Mouse (Mus musculus) lung, postnatal 0 days (tissue): ENCODE results near the gene Zdhhc14. TPM values are rescaled to one million over a fixed set of nuclear protein-coding genes. Genes with fewer than 3 reads are reported as not detected.

Experiments used
- ATAC-seq: fragments of 200-750 bp; cut with Nextera tagmentation; 2 replicates; pipeline ENCODE4 v1.8.0; 2017; ENCODE audit warnings: moderate library complexity
- DNase-seq: peaks from one replicate; pipeline ENCODE4 v3.0.0-alpha.2; 2016; ENCODE audit warnings: low spot score
- H3K27ac ChIP-seq: fragments of 300-500 bp; sonication (generic); 2 replicates; pipeline ENCODE4 v1.5.1; 2014; ENCODE audit warnings: antibody characterized with exemption, mild to moderate bottlenecking, low read length, mixed read lengths
- H3K27me3 ChIP-seq: fragments of 300-500 bp; sonication (generic); replicated peaks from 2 replicates; pipeline ENCODE4 v1.6.1; 2014; ENCODE audit warnings: low read length, mixed read lengths; ENCODE audit not compliant: insufficient read depth
- H3K36me3 ChIP-seq: fragments of 300-500 bp; sonication (generic); 2 replicates; pipeline ENCODE4 v1.6.1; 2014; ENCODE audit warnings: low read length, mixed read lengths; ENCODE audit not compliant: insufficient read depth
- H3K4me1 ChIP-seq: fragments of 300-500 bp; sonication (generic); 2 replicates; pipeline ENCODE4 v1.6.1; 2014; ENCODE audit warnings: antibody characterized with exemption, low read depth, low read length, mixed read lengths; ENCODE audit not compliant: insufficient read depth
- H3K4me2 ChIP-seq: fragments of 300-500 bp; sonication (generic); replicated peaks from 2 replicates; pipeline ENCODE4 v1.6.1; 2014; ENCODE audit warnings: low read depth, mild to moderate bottlenecking, low read length, moderate library complexity, mixed read lengths
- H3K4me3 ChIP-seq: fragments of 300-500 bp; sonication (generic); 2 replicates; pipeline ENCODE4 v1.5.1; 2014; ENCODE audit warnings: low read depth, low read length
- H3K9ac ChIP-seq: fragments of 300-500 bp; sonication (generic); replicated peaks from 2 replicates; pipeline ENCODE4 v1.6.1; 2014; ENCODE audit warnings: low read depth, mild to moderate bottlenecking
- H3K9me3 ChIP-seq: fragments of 300-500 bp; sonication (generic); 2 replicates; pipeline ENCODE4 v1.6.1; 2016; ENCODE audit warnings: low read length, mixed read lengths
- CTCF ChIP-seq: IDR thresholded peaks from 2 replicates; pipeline ENCODE4 v1.5.1; 2016; ENCODE audit warnings: antibody characterized with exemption, mild to moderate bottlenecking
- EP300 ChIP-seq: IDR thresholded peaks from 2 replicates; pipeline ENCODE4 v1.6.1; 2016; ENCODE audit warnings: antibody characterized with exemption, mild to moderate bottlenecking, control low read depth
- WGBS: fragments of 180-500 bp; shearing (Covaris S2); extraction: QIAGEN DNeasy Blood & Tissue Kit; methylation state at CpG from one replicate; pipeline ENCODE4 v1.1.7; 2014; 5-methylcytosine and 5-hydroxymethylcytosine counted together
- polyA plus RNA-seq: library from polyadenylated mRNA; unstranded; fragments of >200 nt; fragmentation: Nextera tagmentation; extraction: Ambion mirVana; gene quantifications from 2 replicates; pipeline ENCODE4 v1.2.1, GENCODE M21; 2015

The Zdhhc14 gene
- polyA plus RNA-seq, 1 experiment from 2014 or later = 4.2 TPM

- Histone ChIP-seq H3K27me3 (no peaks in the 10 kb centered on the region), H3K27ac (no peak overlapping the region), H3K4me3 (no peak overlapping the region), H3K9me3 (no peaks in the 10 kb centered on the region), H3K4me1 (no peaks in the 10 kb centered on the region; the same call in 1 of the 2 replicates), H3K36me3 (no peaks in the 10 kb centered on the region), H3K9ac (no peak overlapping the region), H3K4me2 (no peak overlapping the region)
- no peak for DNase-seq
- no peak for ATAC-seq
- no peak for TF ChIP-seq EP300
- TF ChIP-seq CTCF = no peak
- WGBS = 89% methylated on average over 12 of the region's 12 CpGs
Measured at GRCm38 (mm10) chr17:5792164-5792791, 299.9 kb downstream of the Zdhhc14 start.

GRCm38 (mm10) chr17:5793593-5793992 is 301.2 kb downstream of the Zdhhc14 start:
- no peak for DNase-seq
- no peaks in the 10 kb centered on the region for H3K9me3 ChIP-seq
- H3K4me3 ChIP-seq = no peak overlapping the region
- TF ChIP-seq CTCF = no peak
- no peak for TF ChIP-seq EP300
- H3K9ac ChIP-seq = no peak overlapping the region
- no peaks in the 10 kb centered on the region; the same call in 1 of the 2 replicates for H3K4me1 ChIP-seq
- no peak overlapping the region for H3K27ac ChIP-seq
- H3K36me3 ChIP-seq = no peaks in the 10 kb centered on the region
- ATAC-seq = no peak
- WGBS = 63% methylated on average over 4 of the region's 4 CpGs
- H3K27me3 ChIP-seq = no peaks in the 10 kb centered on the region
- no peak overlapping the region for H3K4me2 ChIP-seq

GRCm38 (mm10) chr17:5794276-5794675 is 301.9 kb downstream of the Zdhhc14 start:
- Histone ChIP-seq H3K4me2 (no peak overlapping the region), H3K4me3 (no peak overlapping the region), H3K27ac (no peak overlapping the region), H3K9ac (no peak overlapping the region), H3K27me3 (no peaks in the 10 kb centered on the region), H3K4me1 (no peaks in the 10 kb centered on the region; the same call in 1 of the 2 replicates), H3K36me3 (no peaks in the 10 kb centered on the region), H3K9me3 (no peaks in the 10 kb centered on the region)
- ATAC-seq (no peak), DNase-seq (no peak)
- TF ChIP-seq CTCF = no peak
- TF ChIP-seq EP300 = no peak
- 40% methylated on average over 5 of the region's 5 CpGs for WGBS

GRCm38 (mm10) chr17:5795369-5795768 is 303.0 kb downstream of the Zdhhc14 start:
- TF ChIP-seq EP300 (no peak), CTCF (no peak)
- no peak for DNase-seq
- H3K4me2 ChIP-seq = no peak overlapping the region
- no peaks in the 10 kb centered on the region for H3K9me3 ChIP-seq
- H3K36me3 ChIP-seq = no peaks in the 10 kb centered on the region
- no peak overlapping the region for H3K4me3 ChIP-seq
- H3K4me1 ChIP-seq = no peaks in the 10 kb centered on the region; the same call in 1 of the 2 replicates
- no peak overlapping the region for H3K9ac ChIP-seq
- 75% methylated on average over 5 of the region's 5 CpGs for WGBS
- H3K27ac ChIP-seq = no peak overlapping the region
- no peak for ATAC-seq
- no peaks in the 10 kb centered on the region for H3K27me3 ChIP-seq

- H3K36me3 ChIP-seq = no peaks in the 10 kb centered on the region
- H3K27ac ChIP-seq = no peak overlapping the region
- H3K4me2 ChIP-seq = no peak overlapping the region
- no peaks in the 10 kb centered on the region for H3K27me3 ChIP-seq
- H3K9me3 ChIP-seq = no peaks in the 10 kb centered on the region
- ATAC-seq (peak; percentile 73), DNase-seq (peak; percentile 95)
- TF ChIP-seq CTCF (peak; percentile 100), EP300 (no peak)
- no peak overlapping the region for H3K4me3 ChIP-seq
- 0% methylated on average over 5 of the region's 5 CpGs for WGBS
- H3K9ac ChIP-seq = no peak overlapping the region
- H3K4me1 ChIP-seq = no peaks in the 10 kb centered on the region; the same call in 1 of the 2 replicates
Measured at GRCm38 (mm10) chr17:5795878-5796277, 303.5 kb downstream of the Zdhhc14 start.

- Histone ChIP-seq H3K9me3 (no peaks in the 10 kb centered on the region), H3K27ac (no peak overlapping the region), H3K4me3 (no peak overlapping the region), H3K27me3 (no peaks in the 10 kb centered on the region), H3K9ac (no peak overlapping the region), H3K4me1 (no peaks in the 10 kb centered on the region; the same call in 1 of the 2 replicates), H3K4me2 (no peak overlapping the region), H3K36me3 (no peaks in the 10 kb centered on the region)
- WGBS = 60% methylated on average over 5 of the region's 5 CpGs
- TF ChIP-seq EP300 = no peak
- TF ChIP-seq CTCF = no peak
- ATAC-seq (no peak), DNase-seq (peak; percentile 55)
Measured at GRCm38 (mm10) chr17:5797124-5797760, 304.9 kb downstream of the Zdhhc14 start.
